Mouse (Mus musculus): ENCODE measurements around the gene Mtnr1a. TPM values are rescaled to one million over a fixed set of nuclear protein-coding genes. Genes with fewer than 3 reads are reported as not detected.
"Not testable (repeated sequence)": the region's sequence is repeated elsewhere in the genome, so short reads cannot be mapped to it uniquely, and the experiment has no call there.

Gene Mtnr1a
- polyA plus RNA-seq, 2 experiments: 0.26 TPM; not detected in 1

GRCm38 (mm10) chr8:45064197-45064869, 4.6 kb upstream of the Mtnr1a start:
- Histone ChIP-seq H3K27me3 (ENCODE audit: control insufficient read depth, insufficient read depth, low read length) (0 out of 2 replicates have a peak, but pooled peaks cover 4% of the 10 kb centered on the region), H3K4me2 (replicated peaks; ENCODE audit: low read depth, low read length, severe bottlenecking) (no peak overlapping the region), H3K4me3 (replicated peaks; ENCODE audit: low read length) (no peak overlapping the region), H3K9me3 (ENCODE audit: control insufficient read depth, low read length) (no peaks in the 10 kb centered on the region), H3K9ac (ENCODE audit: low read depth, low read length, severe bottlenecking) (no peak overlapping the region), H3K27ac (replicated peaks; ENCODE audit: low read depth, low read length) (no peak overlapping the region), H3K4me1 (ENCODE audit: control insufficient read depth, insufficient read depth, low read length) (peaks cover 4% of the 10 kb centered on the region; the same call in 1 of the 2 replicates), H3K36me3 (ENCODE audit: control insufficient read depth, insufficient read depth, low read length) (no peaks in the 10 kb centered on the region)
- no peak for ATAC-seq (ENCODE audit: low FRiP score, low read depth)
- WGBS: 63% methylated on average over 8 of the region's 8 CpGs
- no peak for DNase-seq (ENCODE audit: low spot score)
- no peak for TF ChIP-seq POLR2A (IDR thresholded peaks at IDR 0.05; ENCODE audit: borderline replicate concordance, extremely low read depth, insufficient read depth, insufficient read length)

DNA sequence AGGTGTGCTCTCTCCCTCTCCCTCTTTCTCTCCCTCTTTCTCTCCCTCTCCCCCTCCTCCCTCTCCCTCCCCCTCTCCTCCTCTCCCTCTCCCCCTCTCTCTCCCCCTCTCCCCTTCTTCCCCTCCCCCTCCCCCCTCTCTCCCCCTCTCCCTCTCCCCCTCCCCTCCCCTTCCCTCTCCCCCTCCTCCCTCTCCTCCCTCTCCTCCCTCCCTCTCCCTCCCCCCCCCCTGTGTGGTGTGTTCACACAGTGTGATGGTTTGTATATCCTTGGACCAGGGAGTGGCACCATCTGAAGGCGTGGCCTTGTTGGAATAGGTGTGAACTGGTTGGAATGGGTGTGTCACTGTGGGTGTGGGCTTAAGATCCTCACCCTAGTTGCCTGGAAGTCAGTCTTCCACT, 3.5 kb upstream of the Mtnr1a start:
- not testable (repeated sequence) for H3K4me2 ChIP-seq (replicated peaks; ENCODE audit: low read depth, low read length, severe bottlenecking); H3K9me3 ChIP-seq (ENCODE audit: control insufficient read depth, low read length); H3K36me3 ChIP-seq (ENCODE audit: control insufficient read depth, insufficient read depth, low read length); DNase-seq (ENCODE audit: low spot score); H3K27me3 ChIP-seq (ENCODE audit: control insufficient read depth, insufficient read depth, low read length); H3K4me3 ChIP-seq (replicated peaks; ENCODE audit: low read length); H3K9ac ChIP-seq (ENCODE audit: low read depth, low read length, severe bottlenecking); H3K27ac ChIP-seq (replicated peaks; ENCODE audit: low read depth, low read length); H3K4me1 ChIP-seq (ENCODE audit: control insufficient read depth, insufficient read depth, low read length); ATAC-seq (ENCODE audit: low FRiP score, low read depth)
- WGBS: 100% methylated on average over 1 of the region's 1 CpGs

DNA sequence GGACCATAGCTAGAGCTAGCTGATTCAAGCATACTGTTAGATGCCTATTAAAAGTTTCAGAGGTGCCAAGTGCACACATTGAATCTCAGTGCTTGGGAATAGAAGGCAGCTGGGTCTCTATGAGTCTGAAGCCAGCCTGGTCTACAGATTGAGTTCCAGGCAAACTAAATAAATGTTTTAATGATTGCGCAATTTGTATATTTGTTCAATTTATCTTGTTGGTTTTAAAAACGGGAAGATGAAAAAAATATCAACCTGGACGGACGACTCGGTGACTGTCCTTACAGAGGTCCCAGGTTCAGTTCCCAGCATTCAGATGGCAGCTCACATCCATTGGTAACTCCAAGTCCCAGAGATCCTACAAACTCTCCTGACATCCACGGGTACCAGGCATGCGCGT, 2.0 kb downstream of the Mtnr1a start:
- H3K4me3 ChIP-seq (replicated peaks; ENCODE audit: low read length): no peak overlapping the region
- no peaks in the 10 kb centered on the region for H3K9me3 ChIP-seq (ENCODE audit: control insufficient read depth, low read length)
- no peak for ATAC-seq (ENCODE audit: low FRiP score, low read depth)
- no peaks in the 10 kb centered on the region for H3K36me3 ChIP-seq (ENCODE audit: control insufficient read depth, insufficient read depth, low read length)
- WGBS: 89% methylated on average over 8 of the region's 8 CpGs
- 0 out of 2 replicates have a peak, but pooled peaks cover 4% of the 10 kb centered on the region for H3K27me3 ChIP-seq (ENCODE audit: control insufficient read depth, insufficient read depth, low read length)
- peaks cover 4% of the 10 kb centered on the region; the same call in 1 of the 2 replicates for H3K4me1 ChIP-seq (ENCODE audit: control insufficient read depth, insufficient read depth, low read length)
- H3K27ac ChIP-seq (replicated peaks; ENCODE audit: low read depth, low read length): no peak overlapping the region
- H3K9ac ChIP-seq (ENCODE audit: low read depth, low read length, severe bottlenecking): no peak overlapping the region
- DNase-seq (ENCODE audit: low spot score): no peak
- no peak for TF ChIP-seq POLR2A (IDR thresholded peaks at IDR 0.05; ENCODE audit: borderline replicate concordance, extremely low read depth, insufficient read depth, insufficient read length)
- H3K4me2 ChIP-seq (replicated peaks; ENCODE audit: low read depth, low read length, severe bottlenecking): no peak overlapping the region

- WGBS: 83% methylated on average over 3 of the region's 3 CpGs
- Histone ChIP-seq H3K27me3 (ENCODE audit: control insufficient read depth, insufficient read depth, low read length) (no peaks in the 10 kb centered on the region), H3K27ac (replicated peaks; ENCODE audit: low read depth, low read length) (no peak overlapping the region), H3K4me2 (replicated peaks; ENCODE audit: low read depth, low read length, severe bottlenecking) (no peak overlapping the region), H3K4me1 (ENCODE audit: control insufficient read depth, insufficient read depth, low read length) (no peaks in the 10 kb centered on the region), H3K9me3 (ENCODE audit: control insufficient read depth, low read length) (no peaks in the 10 kb centered on the region), H3K9ac (ENCODE audit: low read depth, low read length, severe bottlenecking) (no peak overlapping the region), H3K36me3 (ENCODE audit: control insufficient read depth, insufficient read depth, low read length) (no peaks in the 10 kb centered on the region), H3K4me3 (replicated peaks; ENCODE audit: low read length) (no peak overlapping the region)
- no peak for TF ChIP-seq POLR2A (IDR thresholded peaks at IDR 0.05; ENCODE audit: borderline replicate concordance, extremely low read depth, insufficient read depth, insufficient read length)
- ATAC-seq (ENCODE audit: low FRiP score, low read depth) (no peak), DNase-seq (ENCODE audit: low spot score) (no peak)
These were observed 11.9 kb downstream of the Mtnr1a start for GRCm38 (mm10) chr8:45080850-45081249.

GRCm38 (mm10) chr8:45093599-45093998, 24.7 kb downstream of the Mtnr1a start:
- H3K4me1 ChIP-seq (ENCODE audit: control insufficient read depth, insufficient read depth, low read length): no peaks in the 10 kb centered on the region
- no peak overlapping the region for H3K9ac ChIP-seq (ENCODE audit: low read depth, low read length, severe bottlenecking)
- no peaks in the 10 kb centered on the region for H3K36me3 ChIP-seq (ENCODE audit: control insufficient read depth, insufficient read depth, low read length)
- ATAC-seq (ENCODE audit: low FRiP score, low read depth) (no peak), DNase-seq (ENCODE audit: low spot score) (no peak)
- H3K9me3 ChIP-seq (ENCODE audit: control insufficient read depth, low read length): no peaks in the 10 kb centered on the region
- H3K4me3 ChIP-seq (replicated peaks; ENCODE audit: low read length): no peak overlapping the region
- no peaks in the 10 kb centered on the region for H3K27me3 ChIP-seq (ENCODE audit: control insufficient read depth, insufficient read depth, low read length)
- H3K4me2 ChIP-seq (replicated peaks; ENCODE audit: low read depth, low read length, severe bottlenecking): no peak overlapping the region
- TF ChIP-seq POLR2A (IDR thresholded peaks at IDR 0.05; ENCODE audit: borderline replicate concordance, extremely low read depth, insufficient read depth, insufficient read length): no peak
- WGBS: 55% methylated on average over 3 of the region's 3 CpGs
- H3K27ac ChIP-seq (replicated peaks; ENCODE audit: low read depth, low read length): no peak overlapping the region

All from limb, embryonic 14.5 days (tissue).